ENCODE assay signal across 9 mouse cellular contexts in the genomic region with DNA sequence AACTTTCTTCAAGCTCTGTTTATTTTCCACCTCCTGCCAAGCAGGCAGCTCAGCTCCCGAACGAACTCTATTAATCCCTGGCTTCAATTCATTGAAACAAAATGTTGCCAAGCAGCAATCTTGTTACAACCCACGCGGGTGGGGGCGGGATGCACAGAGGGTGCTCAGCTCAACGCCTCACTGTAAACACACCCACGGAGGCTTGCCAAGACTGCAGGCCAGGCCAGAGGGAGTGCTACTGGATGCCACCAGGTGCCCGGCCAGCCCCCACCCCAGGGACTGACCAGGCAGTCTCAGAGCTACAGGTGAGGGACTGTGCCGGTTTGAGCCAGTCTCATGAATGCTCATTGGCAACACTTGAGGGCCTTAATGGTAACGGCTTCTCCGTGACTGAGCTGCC. TPM values are rescaled to one million over a fixed set of nuclear protein-coding genes. Genes with fewer than 3 reads are reported as not detected.
DNase-seq lines count a peak whose midpoint lies in the region; ATAC-seq and TF ChIP-seq lines count a peak whose summit lies in the region.
"Had no signal": no experiment of that assay in that cellular context is flagged by ENCODE, and none has a peak within 500 bp of the region (broad histone marks: within the 10 kb centered on the region; RNA-seq: fewer than 3 reads in every experiment).

No protein-coding gene starts in this region.

- 46% methylated on average over 11 of the region's 11 CpGs for WGBS in lung, embryonic 15.5 days
- WGBS in midbrain, embryonic 15.5 days: 34% methylated on average over 11 of the region's 11 CpGs

- ATAC-seq in lung, embryonic 15.5 days (ENCODE audit: borderline replicate concordance, extremely low read depth, low FRiP score, low TSS enrichment): peak; percentile 40; the same call in 1 of the 2 replicates
- peak; percentile 58; the same call in 1 of the 2 replicates for ATAC-seq in midbrain, embryonic 15.5 days (replicated peaks)
- no peak for ATAC-seq in CD4-positive, CD25-positive, alpha-beta regulatory T cell, adult 4 months

- H3K36me3 ChIP-seq in lung, embryonic 15.5 days: no peaks in the 10 kb centered on the region
- no peaks in the 10 kb centered on the region for H3K36me3 ChIP-seq in midbrain, embryonic 15.5 days (replicated peaks)
- H3K36me3 ChIP-seq: liver, embryonic 15.5 days had no signal

- no peaks in the 10 kb centered on the region for H3K9me3 ChIP-seq in lung, embryonic 15.5 days
- H3K9me3 ChIP-seq in midbrain, embryonic 15.5 days: no peaks in the 10 kb centered on the region
- H3K9me3 ChIP-seq: liver, embryonic 15.5 days had no signal

- H3K9ac ChIP-seq in lung, embryonic 15.5 days: no peak overlapping the region
- no peak overlapping the region for H3K9ac ChIP-seq in midbrain, embryonic 15.5 days
- H3K9ac ChIP-seq: liver, embryonic 15.5 days had no signal

- H3K27ac ChIP-seq in lung, embryonic 15.5 days: no peak overlapping the region
- H3K27ac ChIP-seq in layer of hippocampus, adult 2 months: peak overlapping the region; percentile 82
- no peak overlapping the region for H3K27ac ChIP-seq in midbrain, embryonic 15.5 days
- H3K27ac ChIP-seq: liver, embryonic 15.5 days had no signal

- H3K4me2 ChIP-seq in lung, embryonic 15.5 days: no peak overlapping the region
- H3K4me2 ChIP-seq in midbrain, embryonic 15.5 days: no peak overlapping the region
- H3K4me2 ChIP-seq: liver, embryonic 15.5 days had no signal

- no peak for DNase-seq in lung, postnatal 14 days
- DNase-seq in frontal cortex, adult 2 months (ENCODE audit: extremely low spot score in 1 of 2, low spot score in 1 of 2): peak; percentile 78 to 90
- peak; percentile 85 to 90 for DNase-seq in layer of hippocampus, adult 2 months (ENCODE audit: low spot score in 2 of 2)
- no peak for DNase-seq in gastrocnemius, postnatal 4 days (ENCODE audit: low spot score in 2 of 2)
- no peak for DNase-seq in adrenal gland, adult 18-20 months (ENCODE audit: low spot score in 2 of 2)

- no peaks in the 10 kb centered on the region for H3K27me3 ChIP-seq in lung, embryonic 15.5 days
- H3K27me3 ChIP-seq in midbrain, embryonic 15.5 days (replicated peaks): no peaks in the 10 kb centered on the region
- H3K27me3 ChIP-seq: liver, embryonic 15.5 days had no signal

- no peaks in the 10 kb centered on the region for H3K4me1 ChIP-seq in lung, embryonic 15.5 days
- H3K4me1 ChIP-seq in midbrain, embryonic 15.5 days: peaks cover 7% of the 10 kb centered on the region; the same call in 1 of the 2 replicates
- H3K4me1 ChIP-seq: liver, embryonic 15.5 days had no signal

- TF ChIP-seq CTCF in layer of hippocampus, adult 2 months (conservative IDR thresholded peaks at IDR 0.05): no peak

- no peak overlapping the region for H3K4me3 ChIP-seq in lung, embryonic 15.5 days
- H3K4me3 ChIP-seq in layer of hippocampus, adult 2 months: no peak overlapping the region
- H3K4me3 ChIP-seq in midbrain, embryonic 15.5 days: no peak overlapping the region
- H3K4me3 ChIP-seq: liver, embryonic 15.5 days had no signal

RNA-seq across cellular contexts. Expression of a gene that starts 50.9 kb away (rescaled TPM):
- 0.14 and 0.19 TPM in 2 replicates for polyA plus RNA-seq in lung, embryonic 15.5 days (2015; fragmentation: Nextera tagmentation; extraction: Ambion mirVana)
- polyA plus RNA-seq in frontal cortex, adult 2 months (2012; rRNA removed): 169 and 196 TPM in 2 replicates
- 100 to 1,000 TPM; 330 to 337 TPM for total RNA-seq in layer of hippocampus, adult 2 months (2021)
- 25.9 and 26.8 TPM in 2 replicates for polyA plus RNA-seq in midbrain, embryonic 15.5 days (2015; fragmentation: Nextera tagmentation; extraction: Ambion mirVana)
- total RNA-seq in gastrocnemius, postnatal 4 days (2021): under 1 TPM; 0.49 to 0.54 TPM
- under 1 TPM in 1 of 2 experiments, not detected in 1; 0.14 TPM for polyA plus RNA-seq in CD4-positive, CD25-positive, alpha-beta regulatory T cell, adult 4 months (2017; shearing (Covaris generic))
- total RNA-seq in adrenal gland, adult 18-20 months (2021): 1 to 10 TPM; 3.4 to 4.9 TPM

Comparison
In these comparisons a context has a peak if more than half of its experiments do, and no peak if none do; other contexts are left out.
1. DNase-seq: peak in frontal cortex, adult 2 months (2 of 2) and layer of hippocampus, adult 2 months (2 of 2); none in lung, postnatal 14 days (single experiment), gastrocnemius, postnatal 4 days (0 of 2) and adrenal gland, adult 18-20 months (0 of 2).
2. RNA of a gene that starts 50.9 kb away (polyA plus RNA-seq): 169 to 196 TPM in frontal cortex, adult 2 months and 25.9 to 26.8 TPM in midbrain, embryonic 15.5 days; 0.14 TPM in CD4-positive, CD25-positive, alpha-beta regulatory T cell, adult 4 months and 0.14 to 0.19 TPM in lung, embryonic 15.5 days; every median in the first group is over 10 times any median in the second.